Mouse (Mus musculus) yolk sac, embryonic 10.5 days (tissue): ENCODE data around the gene Cpa1.

Experiments used
- DNase-seq: peaks from one replicate; pipeline ENCODE4 v3.0.0-alpha.2; 2017; ENCODE audit warnings: low spot score

Cpa1 gene

DNA sequence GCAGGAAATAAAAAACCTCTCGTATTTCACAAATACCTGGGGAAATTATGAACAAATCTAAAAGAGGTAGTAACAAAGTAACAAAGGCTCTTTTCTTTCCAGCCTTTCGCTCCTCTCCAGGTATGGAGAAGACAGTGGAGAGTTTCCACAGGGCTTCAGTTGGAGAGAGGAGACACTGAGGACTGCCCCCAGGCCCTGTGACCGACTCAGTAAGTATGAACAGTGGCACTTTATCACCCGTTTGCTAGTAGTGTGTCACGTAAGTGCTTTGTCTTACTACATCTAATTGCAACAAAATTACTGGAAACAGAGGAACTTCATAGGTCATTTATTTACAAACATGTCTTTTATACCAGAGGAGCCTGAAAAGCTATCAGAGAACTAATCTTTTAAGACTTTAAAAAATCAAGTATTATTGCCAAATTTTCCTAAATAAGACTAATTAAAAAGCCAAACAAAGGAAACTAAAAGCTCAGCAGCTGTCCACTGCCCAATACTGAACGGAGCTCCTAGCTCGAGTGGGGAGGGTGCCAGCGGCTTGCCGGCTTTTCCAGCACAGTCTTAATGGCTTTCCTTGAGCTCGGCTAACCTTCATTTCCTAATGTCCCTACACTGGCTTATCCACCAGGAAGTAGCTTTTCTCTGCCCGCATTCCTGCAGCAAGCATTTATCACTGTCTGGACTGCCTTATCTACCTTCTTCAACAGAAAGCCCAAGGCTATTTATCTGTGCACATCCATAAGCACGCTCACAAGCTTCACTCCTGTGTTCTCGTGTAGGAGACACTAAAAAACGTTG lies 34.9 kb downstream of the Cpa1 start:
- peak; percentile 50 for DNase-seq

- DNase-seq, result no peak
Measured at GRCm38 (mm10) chr6:30674714-30675280, 35.8 kb downstream of the Cpa1 start.

DNA sequence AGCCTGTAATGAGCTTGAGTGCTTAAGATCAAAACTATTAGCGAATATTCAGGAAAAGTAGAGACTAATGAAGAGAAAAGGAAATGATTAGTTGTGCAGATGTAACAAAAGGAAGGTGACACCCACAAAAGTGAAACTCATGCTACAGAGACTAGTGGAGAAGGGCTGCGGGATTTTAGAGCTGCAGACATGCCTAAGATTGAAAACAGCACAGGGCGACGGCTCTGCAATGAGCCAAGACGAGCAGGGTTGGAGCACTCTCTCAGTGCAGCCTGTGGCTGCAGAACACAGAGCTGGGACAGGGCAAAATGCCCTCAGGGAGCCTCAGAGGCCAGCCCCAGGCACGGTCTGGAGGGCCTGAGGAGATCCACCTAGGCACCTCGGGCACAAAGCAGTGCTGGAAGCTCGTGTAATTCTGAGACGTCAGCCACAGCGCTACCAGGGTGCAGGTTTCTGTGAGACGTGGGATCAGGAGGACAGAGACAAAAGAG lies 36.3 kb downstream of the Cpa1 start:
- DNase-seq, result no peak

DNA sequence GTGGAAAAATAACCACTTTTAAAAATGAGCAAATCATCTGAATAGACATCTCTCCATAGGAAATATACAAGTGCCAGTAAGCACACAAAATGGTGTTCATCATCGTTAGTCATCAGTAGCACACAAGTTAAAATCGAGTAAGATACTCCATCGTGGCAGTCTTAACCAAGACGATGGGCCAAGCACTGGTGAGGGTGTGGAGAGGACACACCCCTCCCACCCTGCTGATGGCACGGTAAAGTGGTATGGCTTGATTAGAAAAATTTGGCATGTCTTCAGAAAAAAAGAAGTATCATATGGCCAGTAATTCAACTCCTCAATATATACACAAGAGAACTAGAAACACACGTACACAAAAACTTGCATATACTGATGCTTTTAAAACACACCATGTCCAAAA lies 37.5 kb downstream of the Cpa1 start:
- DNase-seq, result no peak

GRCm38 (mm10) chr6:30677591-30677990 lies 38.6 kb downstream of the Cpa1 start:
- no peak for DNase-seq

DNA sequence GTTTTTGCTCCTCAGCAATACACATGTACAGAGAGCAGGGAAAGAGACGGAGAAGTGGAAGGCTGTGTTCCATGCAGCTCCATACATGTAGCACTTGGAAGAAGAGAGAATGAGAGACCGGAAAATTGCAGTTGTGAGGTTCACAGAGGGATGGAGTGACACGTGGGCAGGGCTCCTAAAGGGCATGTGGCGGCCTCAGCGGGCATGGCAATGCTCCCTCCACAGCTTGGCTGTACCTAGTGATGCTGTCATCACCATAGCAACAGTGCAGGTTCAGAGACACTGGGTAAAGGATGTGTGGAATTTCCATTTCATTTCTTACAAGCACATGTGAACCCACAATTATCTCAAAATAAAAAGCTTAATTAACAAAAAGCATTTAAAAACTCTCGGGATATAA lies 39.5 kb downstream of the Cpa1 start:
- DNase-seq, result no peak

DNA sequence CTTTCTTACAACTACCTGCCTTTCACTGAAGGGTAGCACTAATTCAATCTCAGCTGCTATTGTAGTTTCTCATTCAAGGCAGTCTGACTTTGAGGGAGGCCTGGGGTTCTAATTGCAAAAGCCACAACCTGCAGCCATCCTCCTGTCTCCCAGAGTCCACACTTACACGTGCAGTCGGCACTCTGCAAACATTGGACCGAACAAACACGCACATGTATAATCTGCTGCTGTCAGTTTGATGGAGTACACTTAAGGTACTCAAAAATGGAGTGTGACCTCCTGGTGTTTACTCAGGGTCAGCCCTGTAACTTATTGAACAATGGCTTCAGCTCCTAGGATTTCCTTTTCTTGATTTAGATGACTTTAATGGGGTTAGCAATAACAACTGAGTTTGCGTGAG lies 40.5 kb downstream of the Cpa1 start:
- DNase-seq, result peak; percentile 43

GRCm38 (mm10) chr6:30680442-30680841 lies 41.4 kb downstream of the Cpa1 start:
- no peak for DNase-seq

GRCm38 (mm10) chr6:30681935-30682900 lies 43.2 kb downstream of the Cpa1 start:
- DNase-seq, result no peak

DNA sequence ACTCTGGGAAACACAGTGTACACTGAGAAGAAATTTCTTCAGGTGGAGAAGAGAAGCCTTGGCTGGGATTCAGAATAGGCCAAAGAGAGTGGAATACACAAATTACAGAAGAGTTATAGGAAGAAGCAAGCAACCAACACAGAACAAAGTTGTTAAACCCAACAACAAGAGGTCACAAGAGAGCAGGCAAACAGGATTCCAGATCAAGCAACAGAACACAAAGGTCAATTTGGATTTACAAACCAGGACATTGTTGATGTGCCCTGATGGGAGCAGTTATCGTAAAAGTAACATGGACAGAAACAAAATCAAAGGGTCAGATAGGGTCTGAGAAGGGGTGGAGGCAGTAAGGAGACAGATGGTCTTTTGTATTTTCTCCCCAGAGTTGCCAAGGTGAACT lies 45.6 kb downstream of the Cpa1 start:
- DNase-seq, result no peak

- DNase-seq, result no peak
Measured at GRCm38 (mm10) chr6:30687198-30687597, 48.2 kb downstream of the Cpa1 start.

DNA sequence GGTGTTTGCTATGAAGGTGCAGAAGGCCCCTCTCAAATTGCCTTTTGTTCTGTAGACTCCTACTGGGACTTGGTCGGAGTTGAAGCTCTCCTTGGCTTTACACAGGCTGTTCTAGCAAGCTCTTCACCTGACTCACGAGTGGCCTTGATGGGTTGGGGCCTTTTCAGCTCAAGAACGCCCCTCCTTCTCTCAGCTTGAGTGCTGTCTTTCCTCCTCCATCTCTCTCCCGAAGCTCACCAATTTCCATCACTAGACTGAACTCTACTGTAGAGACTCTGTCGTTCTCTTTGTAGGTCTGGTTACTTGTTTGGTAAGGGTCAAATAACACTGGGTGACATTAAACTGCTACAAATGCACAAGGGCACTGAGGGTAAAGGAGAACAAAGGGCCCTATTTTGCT lies 53.8 kb downstream of the Cpa1 start:
- DNase-seq, result no peak

DNA sequence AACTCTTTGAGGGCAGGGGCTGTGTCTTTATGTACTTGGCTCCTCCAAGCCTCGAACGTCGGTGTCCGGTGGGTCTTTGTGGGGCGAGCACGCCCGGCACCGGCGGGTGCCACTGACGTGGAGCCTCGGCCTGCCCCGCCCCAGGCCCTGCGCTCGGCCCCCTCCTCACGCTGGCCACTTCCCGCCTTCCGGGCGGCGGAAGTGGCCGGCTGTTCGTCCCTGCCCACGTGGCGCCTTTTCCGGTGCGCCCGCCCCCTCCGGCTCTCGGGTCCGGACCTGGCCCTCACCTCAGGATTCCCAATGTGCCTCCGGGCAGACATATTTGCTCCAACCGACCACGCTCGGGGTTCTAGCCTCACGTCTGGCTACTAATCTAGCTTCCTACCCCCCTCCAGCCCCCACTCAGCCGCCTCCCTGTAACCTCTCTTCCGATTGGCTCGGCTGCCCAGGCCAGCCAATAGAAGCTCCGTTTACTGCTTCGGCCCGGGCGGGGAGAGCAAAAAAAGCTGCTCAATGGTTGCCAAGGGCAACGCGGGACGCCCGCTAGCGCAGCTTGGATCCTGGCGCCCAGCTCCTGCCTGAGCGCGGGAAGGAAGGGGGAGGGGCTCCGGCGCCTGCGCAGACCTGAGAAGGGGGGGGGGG lies 54.5 kb downstream of the Cpa1 start, which contains the start of gene Cep41:
Gene Cep41, minus strand, starts transcription at position 400 of the 642 bp plus-strand sequence.
- DNase-seq, result peak; percentile 97

GRCm38 (mm10) chr6:30694209-30694608 lies 55.2 kb downstream of the Cpa1 start:
- no peak for DNase-seq
